Mouse (Mus musculus) stomach, adult 2 months (tissue): Measurements from ENCODE around the gene AA792892. TPM values are rescaled to one million over a fixed set of nuclear protein-coding genes. Genes with fewer than 3 reads are reported as not detected.

Experiments used
- polyA plus RNA-seq: library from polyadenylated mRNA; depleted of rRNA; stranded (reverse); fragments of >200 nt; gene quantifications from 2 replicates; pipeline ENCODE4 v1.2.3, GENCODE M21; 2012; rRNA removed

The AA792892 gene
- polyA plus RNA-seq = not detected in 2 replicates

GRCm38 (mm10) chr5:94339449-94339848 is at the start of gene AA792892:
Gene AA792892, plus strand, starts transcription at chr5:94339749.

GRCm38 (mm10) chr5:94306696-94307095 is 32.9 kb upstream of the AA792892 start, which contains the start of gene A430089I19Rik:
Gene A430089I19Rik, minus strand, starts transcription at chr5:94306796.

GRCm38 (mm10) chr5:94314135-94314534 is 25.4 kb upstream of the AA792892 start, which contains the start of gene Gm6502:
Gene Gm6502, plus strand, starts transcription at chr5:94314435.

Other genes with a start within 250 kb of the AA792892 start
- not detected in 2 replicates for gene Gm3106, start 121.7 kb upstream of the AA792892 start, polyA plus RNA-seq
- not detected in 2 replicates for gene A430089I19Rik, start 33.0 kb upstream of the AA792892 start, polyA plus RNA-seq
- gene Gm6502, start 25.3 kb upstream of the AA792892 start, polyA plus RNA-seq = not detected in 2 replicates
- gene Gm7682, start 106.0 kb downstream of the AA792892 start, polyA plus RNA-seq = not detected in 2 replicates
- gene Gm3139, start 186.5 kb downstream of the AA792892 start, polyA plus RNA-seq = not detected in 2 replicates